Mouse (Mus musculus) urinary bladder, postnatal 25 days (tissue): ENCODE measurements at regions not wholly inside any gene's neighbourhood (a gene's known extent, or its start where the extent isn't known, plus 50 kb on each side); places are given as distances from the start of the nearest gene placed in this dataset.

Source experiments
- DNase-seq: peaks from one replicate; pipeline ENCODE4 v3.0.0; 2022; ENCODE audit warnings: low spot score

DNA sequence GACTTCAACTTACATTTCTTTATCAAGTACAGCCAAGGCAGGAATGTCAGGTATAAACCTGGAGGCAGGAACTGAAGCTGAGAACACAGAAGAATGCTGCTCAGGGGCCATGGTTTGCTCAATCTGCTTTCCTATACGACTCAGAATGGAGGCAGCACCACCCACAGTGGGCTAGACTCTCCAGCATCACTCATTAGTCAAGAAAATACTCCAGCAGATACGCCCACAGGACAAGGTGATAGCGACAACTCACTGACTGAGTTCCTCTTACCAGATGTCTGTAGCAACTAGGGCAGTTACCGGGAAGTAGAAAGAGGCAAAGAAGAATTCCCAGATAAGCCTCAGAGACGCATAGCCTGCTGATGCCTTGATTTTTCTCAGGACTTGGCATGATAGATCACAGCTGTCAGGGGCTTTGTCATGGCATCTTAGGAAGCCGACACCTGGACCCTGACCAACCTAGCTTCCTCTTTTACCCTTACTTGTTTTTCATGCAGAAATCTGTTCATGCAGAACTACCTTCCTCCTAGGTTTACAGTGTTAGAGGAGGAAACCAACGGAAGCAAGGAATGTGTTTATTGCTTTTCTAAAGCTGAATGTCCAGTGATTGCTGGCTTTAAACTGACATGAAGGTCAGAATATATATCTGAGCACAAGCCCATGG lies 110.7 kb upstream of the Sp4 start:
- no peak for DNase-seq

DNA sequence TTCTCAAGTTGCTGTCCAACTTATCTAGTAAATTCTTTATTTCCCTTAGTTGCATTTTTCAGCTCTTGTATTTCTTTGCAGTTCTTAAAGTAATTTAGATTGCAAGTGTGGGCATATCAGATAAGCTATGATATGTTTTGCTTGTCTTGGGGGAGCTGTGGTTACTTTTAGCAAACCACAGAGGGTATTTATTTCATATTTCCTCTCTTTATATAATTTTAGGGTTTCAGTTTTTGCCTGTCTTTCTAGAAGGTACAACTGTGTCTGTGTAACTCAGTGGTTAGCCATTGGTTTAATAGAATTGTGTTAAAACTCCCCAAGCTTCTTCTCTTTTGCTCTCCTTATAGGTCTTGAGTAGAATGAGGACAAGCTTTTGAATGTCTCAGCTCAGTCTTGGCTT lies 109.7 kb upstream of the Sp4 start:
- DNase-seq: no peak

DNA sequence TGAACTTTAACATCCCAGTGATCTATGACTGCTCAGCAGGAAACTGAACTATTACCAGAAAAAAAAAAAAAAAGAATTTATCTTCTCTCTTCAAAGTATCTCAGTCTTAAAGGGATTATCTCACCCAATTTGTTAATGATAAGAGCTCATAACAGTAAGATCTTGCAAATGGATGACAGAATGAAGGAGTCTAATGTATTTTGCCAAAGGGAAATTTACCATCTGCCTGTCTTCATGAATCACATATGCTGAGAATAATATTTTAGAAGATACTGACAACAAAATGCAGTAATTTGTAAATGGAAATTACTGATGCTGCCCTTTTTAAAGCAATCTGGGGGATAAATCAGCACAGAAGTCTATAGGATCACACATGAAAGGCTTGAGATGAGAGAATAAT lies 103.9 kb upstream of the Sp4 start:
- DNase-seq: no peak

DNA sequence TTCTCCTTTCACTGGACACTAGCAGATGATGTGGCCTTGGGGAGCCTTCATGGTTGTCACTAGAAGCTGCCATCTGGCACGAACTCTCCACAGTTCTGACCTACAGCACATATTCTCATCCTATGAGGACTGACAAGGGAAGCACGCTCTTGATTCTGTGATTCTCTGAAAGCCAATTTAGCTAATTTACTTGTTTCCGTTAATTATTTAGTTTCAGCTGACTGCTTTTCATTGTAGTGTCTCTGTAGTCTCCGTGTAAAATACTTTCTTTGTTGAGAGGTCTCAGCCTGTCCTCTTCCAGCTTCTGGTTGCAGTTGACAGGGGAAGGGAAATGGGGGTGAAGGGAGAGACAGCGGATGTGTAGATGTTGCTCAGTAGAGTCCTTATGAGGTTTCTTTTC lies 102.9 kb upstream of the Sp4 start:
- no peak for DNase-seq

DNA sequence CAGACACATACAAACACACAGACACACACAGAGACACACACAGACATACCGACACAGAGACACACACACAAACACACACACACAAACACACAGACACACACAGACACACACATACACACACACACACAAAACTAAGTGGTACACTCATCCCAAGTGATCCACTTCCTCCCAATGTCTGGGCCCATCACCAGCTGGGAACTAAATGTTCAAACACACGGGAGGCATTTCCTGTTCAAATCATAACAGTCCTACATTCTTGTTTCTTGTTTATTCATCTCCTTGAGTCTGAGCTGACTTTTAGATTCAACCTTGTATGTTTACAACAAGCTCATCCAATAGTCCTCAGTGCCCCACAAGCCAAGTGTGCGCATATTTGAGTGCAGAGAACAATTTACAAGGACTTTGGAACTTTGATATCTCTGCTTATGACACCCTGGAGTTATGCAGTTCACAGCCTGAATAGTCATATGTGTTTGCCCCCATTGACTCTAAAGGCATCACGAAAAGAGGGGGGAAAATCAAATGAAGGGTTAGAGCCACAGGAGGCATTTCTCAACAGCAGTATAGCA lies 102.4 kb upstream of the Sp4 start:
- DNase-seq: no peak

DNA sequence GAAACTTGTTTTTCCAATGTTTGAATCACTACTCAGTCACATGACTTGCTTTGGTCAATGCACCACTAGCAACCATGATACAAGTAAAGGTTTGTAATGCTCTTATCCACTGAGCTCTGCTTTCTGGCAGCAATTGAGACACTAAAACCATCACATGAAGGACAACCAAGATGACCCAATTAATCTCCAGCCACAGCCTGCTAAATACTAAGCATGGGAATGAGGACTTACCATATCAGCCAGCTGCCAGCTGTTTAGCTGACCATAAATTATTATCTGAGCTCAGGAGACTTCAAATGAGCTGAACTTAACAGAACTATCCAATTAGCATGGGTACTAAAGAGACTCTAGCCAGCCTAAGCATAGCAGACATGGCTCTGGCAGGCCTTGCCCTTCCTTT lies 100.1 kb upstream of the Sp4 start:
- no peak for DNase-seq

DNA sequence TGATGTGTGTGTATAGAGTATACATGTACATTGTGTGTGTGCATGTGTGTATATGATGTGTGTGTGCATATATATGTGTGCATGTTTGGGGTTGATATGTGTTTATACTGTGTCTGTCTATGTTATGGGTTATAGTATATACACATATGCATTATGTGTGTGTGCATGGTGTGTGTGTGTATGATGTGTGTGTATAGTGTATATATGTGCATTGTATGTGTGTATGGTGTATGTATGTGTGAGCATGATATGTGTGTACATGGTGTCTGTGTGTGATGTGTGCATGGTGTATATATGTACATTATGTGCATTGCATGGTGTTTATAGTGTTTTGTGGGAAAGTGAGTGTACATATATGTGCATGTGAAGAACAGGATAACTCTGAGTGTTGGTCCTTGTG lies 90.4 kb upstream of the Sp4 start:
- DNase-seq: no peak

DNA sequence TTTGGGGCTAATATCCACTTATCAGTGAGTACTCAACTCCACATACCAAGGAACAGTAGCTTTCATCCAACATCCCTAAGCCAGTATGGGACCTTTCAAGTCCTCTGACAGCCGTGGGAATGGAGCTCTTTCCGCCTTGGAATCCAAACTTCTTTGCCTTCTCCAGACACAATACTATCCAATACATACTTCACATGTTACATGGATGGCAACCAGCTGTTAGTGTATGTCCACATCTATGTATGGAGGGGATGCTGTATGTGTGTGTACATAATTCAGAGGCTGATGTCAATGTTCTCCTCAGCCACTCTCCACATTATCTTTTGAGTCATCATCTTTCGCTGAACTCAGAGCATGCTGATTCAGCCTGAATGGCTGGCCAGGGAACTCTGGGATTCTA lies 79.8 kb upstream of the Sp4 start:
- DNase-seq: no peak

DNA sequence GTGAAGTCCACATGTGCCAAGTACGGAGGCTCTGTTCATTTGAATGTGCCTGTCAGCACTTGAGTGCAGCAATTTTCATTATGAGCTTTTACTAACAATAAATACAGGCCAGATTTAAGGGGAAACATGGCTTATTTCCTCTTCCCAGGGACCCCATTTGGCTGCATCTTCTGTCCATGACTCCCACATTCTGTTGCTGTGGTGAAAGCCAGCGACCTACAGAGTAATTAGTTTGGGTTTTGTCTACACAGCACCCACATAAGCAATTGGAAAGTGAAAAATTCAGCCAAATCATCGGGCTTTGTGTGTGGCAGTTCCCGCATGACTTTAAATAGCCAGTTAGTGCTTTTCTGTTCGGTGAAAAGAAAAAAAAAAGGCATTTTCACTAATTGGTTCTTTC lies 76.7 kb upstream of the Sp4 start:
- DNase-seq: no peak

DNA sequence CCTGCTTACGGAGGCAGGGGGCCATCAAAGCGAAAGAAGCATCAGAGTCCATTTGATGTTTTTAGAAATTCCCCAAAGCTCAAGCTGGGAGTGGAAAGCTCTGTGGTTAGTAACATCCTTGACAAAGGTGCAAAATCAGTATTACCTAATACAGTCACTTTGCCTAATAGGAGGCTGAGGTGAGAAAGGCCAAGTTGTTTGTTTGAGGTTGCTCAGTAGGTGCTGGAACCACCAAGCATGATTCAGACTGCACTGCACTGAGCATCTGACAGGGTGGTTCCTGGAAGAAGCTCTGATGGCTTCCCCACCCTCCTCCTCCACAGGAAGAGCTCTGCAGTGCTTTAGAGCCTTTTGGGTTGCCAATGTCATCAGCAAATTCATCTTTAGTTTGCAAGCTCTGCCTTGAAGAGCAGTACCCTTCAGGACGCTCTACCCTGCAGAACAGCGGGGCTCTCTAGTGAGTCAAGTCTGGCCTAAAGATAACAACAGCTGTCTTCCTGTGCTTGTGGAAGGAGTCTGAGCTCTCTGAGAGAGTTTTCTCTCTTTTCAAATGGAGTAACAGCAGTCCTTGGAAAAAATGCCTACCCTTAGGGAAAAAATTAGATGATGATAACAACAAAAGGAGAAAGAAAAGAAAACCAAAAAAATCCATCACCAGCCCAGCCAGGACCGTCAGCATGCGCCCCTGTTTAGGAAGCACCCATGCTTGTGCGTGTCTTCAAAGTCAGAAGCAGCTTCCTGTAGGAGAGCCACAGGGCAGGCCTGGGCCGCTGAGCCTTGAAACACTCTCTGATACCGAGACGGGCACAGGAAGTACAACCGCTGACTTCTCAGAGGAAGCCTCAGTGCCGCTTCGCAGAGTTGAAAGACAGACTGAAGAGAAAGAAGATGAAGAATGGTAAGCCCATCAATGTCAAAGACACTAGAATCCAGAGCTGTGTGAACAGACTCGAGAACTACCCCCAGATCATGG lies 75.6 kb upstream of the Sp4 start:
- DNase-seq: no peak

DNA sequence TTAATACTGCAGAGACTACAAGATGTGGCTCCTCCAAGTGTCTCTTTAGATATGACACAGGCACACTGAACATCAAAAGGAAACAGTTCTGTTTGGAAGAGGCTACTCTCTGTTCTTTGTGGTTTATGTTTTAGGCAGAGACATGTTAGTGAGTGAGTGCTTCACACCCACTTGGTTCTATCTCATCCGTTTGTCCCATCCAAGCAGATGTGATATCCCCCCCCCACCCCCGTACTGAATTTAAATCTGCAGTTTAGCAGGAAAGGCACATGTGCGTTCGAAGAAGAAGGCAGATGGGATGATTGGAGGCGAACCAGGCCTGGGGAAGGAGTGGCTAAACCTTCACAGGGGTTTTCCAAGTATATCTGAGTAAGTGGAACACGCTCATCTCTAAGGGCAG lies 72.0 kb upstream of the Sp4 start:
- DNase-seq: no peak

DNA sequence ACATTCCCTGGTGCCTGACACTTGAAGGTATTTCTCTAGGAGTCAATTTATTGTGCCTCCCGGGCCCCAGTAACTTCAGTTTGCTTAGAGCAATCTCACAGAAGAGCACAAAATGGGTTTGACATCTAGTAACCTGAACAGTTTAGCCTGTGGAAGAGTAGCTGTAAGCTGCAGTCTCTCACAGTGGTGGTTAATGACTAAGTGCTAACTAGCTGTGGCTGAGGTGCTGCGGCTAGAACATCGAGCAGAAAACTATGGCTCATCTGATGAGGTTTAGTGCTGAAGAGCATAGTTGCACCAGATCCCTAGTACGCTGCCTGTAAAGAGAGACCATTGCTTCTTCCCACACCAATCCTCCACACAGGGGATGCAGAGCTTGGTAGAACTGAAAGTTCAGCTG lies 70.7 kb upstream of the Sp4 start:
- no peak for DNase-seq

DNA sequence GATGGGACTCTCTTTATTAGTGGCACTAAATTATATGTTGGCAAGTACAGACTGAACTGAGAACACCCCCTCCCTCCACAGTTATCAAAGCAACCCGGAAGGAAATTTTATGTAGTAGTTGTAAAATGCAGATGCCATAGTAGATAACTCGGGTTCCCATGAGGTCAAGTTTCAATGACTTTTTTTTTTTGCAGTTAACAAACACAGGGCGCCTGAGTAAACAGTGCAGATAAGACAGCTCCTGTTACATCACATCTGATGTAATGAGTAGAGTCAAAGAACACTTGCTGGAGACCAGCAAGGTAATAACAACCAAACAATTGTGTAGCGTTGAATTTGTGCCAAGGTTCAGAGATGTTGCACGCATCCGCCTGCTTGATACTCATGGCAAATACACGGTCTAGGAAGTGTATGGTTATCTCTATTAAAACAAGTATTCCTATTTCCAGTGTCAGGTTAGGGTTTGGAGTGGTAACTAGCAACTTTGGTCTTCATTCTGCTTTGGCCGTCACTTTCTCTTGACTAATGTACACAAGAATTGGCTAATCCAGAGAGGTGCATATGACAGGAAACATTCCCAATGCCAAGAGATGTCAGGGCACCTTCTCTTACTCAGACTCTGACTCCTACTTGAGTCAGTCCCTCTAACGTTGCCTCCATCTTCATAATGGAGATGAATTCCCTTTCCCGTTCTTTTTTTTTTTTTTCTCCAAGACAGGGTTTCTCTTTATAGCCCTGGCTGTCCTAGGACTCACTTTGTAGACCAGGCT lies 66.3 kb upstream of the Sp4 start:
- DNase-seq: no peak

DNA sequence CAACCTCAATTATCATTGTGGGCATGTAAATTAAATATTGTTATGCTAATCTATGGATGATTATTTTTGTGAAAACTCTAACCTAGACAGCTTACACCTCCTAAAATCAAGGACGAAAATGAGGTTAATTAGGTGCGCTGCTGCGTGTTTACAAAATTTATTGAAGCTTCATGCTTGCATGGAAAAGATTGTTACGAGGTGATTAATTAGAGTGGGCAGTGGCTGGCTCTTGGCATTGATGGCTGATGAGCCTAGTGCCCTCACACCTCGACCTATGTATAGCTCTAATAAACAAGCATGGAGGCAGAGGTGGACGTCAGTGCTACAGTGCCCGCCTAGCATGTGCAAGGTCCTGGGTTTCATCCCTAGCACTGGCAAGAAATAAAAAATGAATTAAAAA lies 51.6 kb upstream of the Sp4 start:
- no peak for DNase-seq

DNA sequence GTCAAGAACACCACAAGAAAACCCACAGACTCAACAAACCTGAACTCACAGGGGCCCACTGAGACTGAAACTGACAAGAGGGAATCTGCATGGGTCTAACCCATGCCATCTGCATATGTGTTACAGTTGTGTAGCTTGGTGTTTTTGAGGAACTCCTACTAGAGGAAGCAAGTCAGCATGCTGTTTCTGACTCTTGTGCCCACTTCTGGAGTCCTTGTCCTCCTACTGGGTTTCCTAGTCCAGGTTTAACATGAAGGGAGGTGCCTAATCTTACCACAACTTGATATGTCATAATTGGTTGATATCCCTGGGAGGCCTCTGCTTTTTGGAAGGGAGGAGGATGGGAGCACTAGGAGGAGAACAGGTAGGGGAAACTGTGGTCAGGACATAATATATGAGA lies 50.2 kb upstream of the Sp4 start:
- DNase-seq: no peak
